Mouse (Mus musculus): ENCODE results near the gene Anks1.
A peak's percentile ranks its signal among the peaks of the same experiment; 100 is the strongest.

Gene Anks1

DNA sequence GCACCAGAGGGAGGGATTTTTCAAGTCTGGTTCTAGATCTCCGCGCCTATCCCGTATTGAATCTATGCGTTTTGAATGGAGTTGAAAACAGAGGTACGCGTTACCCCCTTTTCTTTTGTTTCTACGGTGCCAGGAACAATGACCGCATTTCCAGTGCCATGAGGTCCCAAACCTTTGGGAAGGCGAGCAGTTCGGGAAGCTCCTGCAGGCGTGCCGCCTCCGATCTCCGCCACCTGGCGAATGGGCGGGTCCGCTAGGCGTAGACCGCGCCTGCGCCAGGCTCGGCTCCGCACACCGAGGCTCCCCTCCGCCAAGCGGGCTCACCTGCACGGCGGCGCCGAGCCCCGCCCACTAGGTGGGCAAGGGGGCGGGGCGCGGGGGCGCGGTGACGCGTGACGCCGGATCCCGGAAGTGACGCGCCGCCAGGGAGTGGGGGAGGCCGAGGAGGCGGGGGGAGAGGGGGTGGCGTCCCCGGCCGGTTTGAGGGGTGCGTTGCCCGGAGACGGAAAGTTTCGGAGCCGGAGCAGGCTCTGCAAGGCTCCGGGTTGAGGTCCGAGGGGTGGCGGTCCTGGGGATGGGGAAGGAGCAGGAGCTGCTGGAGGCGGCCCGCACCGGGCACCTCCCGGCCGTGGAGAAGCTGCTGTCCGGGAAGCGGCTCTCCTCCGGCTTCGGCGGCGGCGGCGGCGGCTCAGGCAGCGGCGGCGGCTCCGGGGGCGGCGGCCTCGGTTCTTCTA, at the start of gene Anks1:
Gene Anks1 (plus strand): TSS at position 419 of the 734 bp plus-strand sequence.
- peak; percentile 61 to 64 for DNase-seq (ENCODE audit: low spot score in 2 of 2)

DNA sequence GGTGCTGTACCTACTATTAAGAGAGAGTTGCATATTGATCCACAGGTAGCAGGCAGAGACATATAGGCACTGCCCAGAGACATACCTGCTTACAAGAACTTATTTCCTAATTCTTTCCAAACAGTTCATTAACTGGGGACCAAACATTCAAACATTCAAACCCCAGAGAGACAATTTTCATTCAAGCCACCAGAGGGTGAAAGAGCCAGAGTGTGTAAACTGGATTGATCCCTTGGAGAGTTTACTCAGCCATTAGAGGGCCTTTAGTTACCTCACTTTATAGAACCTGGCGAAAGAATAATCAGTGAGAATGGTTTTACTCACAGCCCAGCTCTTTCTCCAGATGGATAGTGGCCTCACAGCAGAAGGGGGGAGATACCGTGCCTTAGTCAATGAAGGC, 43.6 kb upstream of the Anks1 start:
- no peak for DNase-seq (ENCODE audit: low spot score in 2 of 2)

DNA sequence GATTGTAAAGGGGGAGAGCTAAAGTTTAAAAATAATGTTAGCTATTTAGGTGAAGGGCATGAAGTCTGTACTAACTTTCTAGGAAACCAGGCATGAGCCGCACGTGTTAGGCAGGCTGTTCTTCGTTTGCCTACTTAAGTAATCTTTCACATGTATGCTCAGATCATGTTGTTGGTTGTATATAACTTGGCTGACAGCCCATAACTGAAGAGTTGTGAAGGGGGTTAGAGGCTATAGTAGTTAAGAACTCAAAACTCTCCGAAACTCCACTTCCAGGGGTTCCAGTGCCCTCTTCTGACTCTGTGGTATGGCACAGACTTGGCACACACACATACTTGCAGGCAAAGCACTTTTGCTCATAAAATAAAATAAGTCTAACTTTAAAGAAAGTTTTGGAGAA, 42.4 kb upstream of the Anks1 start:
- no peak for DNase-seq (ENCODE audit: low spot score in 2 of 2)

DNA sequence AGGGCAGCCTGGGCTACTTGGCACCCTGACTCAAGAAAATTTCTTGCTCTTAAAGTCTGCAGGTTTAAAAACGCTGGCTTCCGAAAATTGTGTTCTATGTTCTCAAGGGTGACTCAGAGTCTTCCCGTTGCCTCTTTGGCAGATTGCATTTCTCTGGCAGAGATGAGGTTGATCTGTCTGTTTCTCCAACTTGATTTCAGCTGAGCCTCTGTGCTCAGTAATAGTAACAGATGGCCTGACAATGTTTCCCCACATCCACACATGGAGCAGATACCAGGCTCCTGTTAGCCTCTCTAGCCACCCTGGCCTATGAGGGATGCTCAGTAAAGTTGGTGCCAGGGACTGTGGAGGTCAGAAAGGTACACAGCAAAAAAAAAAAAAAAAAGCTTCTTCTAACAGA, 37.3 kb upstream of the Anks1 start:
- DNase-seq (ENCODE audit: low spot score in 2 of 2) = peak; percentile 17 to 58

DNA sequence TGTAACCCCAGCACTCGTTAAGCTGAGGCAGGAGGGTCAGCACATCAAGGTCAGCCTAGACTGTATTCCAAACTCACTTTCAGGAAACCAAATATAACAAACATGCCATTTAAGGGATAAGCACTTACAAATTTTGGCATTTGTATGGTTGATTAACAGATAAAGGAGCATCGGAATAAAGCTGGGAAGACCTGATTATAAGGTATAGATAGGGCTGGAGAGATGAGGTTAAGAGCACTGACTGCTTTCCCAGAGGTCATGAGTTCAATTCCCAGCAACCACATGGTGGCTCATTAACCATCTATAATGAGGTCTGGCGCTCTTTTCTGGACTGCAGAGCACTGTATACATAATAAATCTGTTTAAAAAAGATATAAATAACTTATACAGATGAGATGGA, 35.5 kb upstream of the Anks1 start:
- DNase-seq (ENCODE audit: low spot score in 2 of 2) = no peak

DNA sequence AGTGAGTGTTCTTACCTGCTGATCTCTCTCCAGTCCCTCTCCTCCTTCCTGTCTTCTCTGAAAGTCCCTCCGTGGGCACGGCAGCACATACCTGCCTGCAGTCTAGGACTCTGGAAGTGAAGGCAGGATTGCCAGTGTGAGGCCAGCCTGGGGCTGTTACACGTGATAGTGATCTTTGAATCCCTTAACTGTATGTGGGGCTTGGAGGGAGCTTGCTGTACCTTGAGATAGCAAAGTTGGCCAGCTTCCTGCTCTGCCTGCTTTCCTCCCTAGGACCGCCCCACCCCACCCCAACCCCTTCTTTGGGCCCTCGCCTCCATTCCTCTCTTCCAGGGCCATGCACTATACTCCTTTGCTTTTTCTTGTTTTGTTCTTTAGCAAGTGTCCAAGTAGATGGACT, 34.6 kb upstream of the Anks1 start:
- no peak for DNase-seq (ENCODE audit: low spot score in 2 of 2)

DNA sequence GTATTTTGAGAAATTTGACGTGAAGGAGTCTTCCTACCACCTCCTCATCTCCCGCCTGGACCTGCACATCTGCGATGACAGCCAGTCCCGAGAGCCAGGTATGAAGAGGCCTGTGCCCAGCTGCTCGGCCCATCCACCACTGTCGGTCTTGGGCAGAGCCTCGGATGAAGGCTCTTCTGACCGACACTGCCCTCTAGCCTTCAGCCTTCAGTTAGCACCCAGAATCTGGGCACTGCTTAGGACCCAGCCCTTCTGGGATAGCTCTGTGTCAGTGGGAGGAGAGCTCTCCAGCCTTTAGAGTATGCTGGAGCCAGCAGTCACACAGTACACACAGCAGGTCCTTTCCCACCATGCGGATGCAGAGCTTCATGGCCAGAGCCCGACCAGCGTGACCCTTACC, 27.6 kb upstream of the Anks1 start:
- no peak for DNase-seq (ENCODE audit: low spot score in 2 of 2)

DNA sequence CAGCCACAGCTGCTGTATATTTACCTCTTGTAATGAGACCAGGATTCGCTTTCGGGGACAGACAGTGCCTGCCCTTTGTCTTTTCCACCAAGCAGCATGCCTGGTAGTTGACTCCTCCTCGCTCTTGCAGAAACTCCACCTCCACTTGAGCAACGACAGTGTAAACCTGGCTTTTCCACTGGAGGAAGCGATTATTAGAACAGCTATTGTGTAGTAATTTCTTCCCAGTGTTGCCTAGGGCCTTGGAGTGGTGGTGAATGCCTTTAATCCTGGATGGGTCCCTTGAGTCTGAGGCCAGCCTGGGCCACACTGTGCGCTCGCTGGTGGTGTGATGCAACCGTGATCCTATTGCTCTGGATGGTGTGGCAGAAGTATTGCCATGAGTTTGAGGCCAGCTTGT, 26.0 kb upstream of the Anks1 start:
- DNase-seq (ENCODE audit: low spot score in 2 of 2) = no peak

DNA sequence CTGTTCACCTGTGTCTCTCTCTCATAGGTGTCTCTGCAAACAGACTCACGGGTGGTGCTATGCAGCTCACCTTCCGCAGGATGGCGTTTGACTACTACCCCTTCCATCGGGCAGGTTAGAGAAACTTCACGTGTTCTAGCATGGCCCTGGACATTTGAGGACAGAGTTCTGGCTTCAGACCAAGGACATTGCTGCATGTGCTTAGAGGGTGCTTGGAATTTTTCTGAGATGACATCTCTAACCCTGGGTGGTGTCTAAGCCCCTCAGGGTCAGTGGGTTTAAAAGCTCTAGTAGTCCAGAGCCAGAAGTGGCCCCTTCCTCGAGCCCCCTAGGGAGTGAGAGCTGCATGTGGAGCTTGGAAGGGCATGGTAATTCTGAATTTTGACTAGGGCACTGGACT, 25.1 kb upstream of the Anks1 start:
- no peak for DNase-seq (ENCODE audit: low spot score in 2 of 2)

DNA sequence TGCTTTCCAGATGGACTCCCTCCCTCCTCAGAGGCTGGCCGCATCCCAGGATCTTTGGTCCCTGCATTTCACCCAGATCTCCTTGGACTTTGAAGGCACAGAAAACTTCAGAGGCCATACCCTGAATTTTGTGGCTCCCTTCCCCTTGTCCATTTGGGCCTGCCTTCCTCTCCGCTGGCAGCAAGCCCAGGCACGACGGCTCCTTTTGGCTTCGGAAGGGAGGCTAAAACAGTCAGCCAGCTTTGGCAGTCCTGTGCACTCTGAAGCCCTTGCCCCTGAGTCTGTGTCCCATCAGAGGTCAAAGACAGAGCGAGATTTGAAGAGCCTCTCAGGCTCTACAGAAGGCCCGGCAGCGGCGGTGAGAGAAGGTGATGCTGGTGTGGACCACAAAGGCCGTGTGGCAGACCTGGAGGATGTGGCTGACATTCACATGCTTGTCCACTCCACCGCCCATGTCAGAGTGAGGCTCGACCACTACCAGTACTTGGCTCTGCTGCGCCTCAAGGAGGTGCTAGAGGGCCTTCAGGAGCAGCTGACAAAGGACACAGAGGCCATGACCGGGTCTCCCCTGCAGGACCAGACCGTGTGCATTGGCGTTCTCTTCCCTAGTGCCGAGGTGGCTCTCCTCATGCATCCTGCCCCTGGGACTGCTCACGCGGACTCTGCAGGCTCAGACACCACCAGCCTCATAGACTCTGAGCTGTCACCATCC, 22.5 kb upstream of the Anks1 start:
- DNase-seq (ENCODE audit: low spot score in 2 of 2) = no peak

DNA sequence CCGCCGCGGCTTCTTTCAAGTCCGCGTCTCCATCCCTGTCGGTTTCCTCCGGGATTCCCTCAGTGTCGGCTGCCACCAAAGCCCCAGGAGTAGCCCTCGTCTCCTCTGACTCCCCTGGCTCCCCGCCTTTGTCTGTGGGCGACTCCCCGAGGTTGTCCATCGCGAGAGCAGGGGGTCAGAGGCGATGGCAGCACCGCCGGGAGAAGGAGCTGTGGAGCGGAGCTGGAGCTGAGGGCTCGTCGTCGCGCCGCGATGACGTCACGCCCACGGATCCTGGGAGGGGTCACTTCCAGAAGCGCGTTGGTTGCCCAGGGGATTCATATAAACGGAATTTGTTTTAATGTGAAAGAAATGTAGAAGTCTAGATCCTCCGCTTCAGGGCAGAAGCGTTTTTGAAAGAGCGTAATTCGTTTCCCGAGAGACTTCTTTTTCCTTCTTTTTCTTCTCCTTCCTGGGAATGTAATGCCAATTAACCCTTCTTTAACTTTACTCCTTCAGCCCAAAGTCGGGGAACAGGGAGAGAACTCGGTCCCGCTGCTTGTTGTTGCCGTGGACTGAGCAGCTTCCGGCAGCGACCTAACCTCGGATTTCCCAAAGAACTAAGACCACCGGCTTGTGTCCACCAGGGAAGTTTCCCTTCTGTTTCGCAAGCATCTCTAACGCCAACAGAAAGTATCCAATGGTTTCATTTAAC, 1.4 kb upstream of the Anks1 start:
- DNase-seq (ENCODE audit: low spot score in 2 of 2) = peak; percentile 90 to 92

DNA sequence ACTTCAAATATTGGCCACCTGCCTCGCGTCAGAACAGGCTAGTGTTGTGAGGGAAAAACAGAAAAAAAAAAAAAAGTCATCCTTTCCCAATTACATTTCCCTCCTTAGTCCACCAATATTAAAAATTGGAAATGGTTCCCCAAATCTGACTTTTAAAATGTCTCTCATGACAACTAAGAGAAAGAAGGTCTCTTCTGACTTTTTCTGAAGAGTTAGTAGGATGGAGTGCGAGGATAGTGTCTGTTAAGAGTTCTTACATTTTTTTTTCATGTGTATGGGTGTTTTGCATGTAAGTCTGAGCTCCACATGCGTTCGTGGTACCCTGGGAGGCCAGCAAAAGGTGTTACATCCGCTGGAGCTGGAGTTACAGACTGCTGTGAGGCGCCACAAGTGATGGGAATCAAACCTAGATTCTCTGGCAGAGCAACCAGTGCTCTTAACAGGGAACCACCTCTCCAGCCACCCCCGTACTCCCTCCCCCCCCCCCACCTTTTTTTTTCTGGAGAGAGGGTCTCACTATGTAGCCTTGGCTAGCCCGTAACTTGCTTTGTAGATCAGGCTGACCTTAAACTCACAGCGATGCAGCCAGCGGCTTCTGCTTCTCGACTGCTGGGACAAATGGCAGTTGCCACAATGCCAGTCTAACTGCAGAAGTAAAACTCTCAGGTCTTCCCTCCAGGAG, 759 bp upstream of the Anks1 start:
- DNase-seq (ENCODE audit: low spot score in 2 of 2) = peak in 1 of 2 experiments; percentile 35

DNA sequence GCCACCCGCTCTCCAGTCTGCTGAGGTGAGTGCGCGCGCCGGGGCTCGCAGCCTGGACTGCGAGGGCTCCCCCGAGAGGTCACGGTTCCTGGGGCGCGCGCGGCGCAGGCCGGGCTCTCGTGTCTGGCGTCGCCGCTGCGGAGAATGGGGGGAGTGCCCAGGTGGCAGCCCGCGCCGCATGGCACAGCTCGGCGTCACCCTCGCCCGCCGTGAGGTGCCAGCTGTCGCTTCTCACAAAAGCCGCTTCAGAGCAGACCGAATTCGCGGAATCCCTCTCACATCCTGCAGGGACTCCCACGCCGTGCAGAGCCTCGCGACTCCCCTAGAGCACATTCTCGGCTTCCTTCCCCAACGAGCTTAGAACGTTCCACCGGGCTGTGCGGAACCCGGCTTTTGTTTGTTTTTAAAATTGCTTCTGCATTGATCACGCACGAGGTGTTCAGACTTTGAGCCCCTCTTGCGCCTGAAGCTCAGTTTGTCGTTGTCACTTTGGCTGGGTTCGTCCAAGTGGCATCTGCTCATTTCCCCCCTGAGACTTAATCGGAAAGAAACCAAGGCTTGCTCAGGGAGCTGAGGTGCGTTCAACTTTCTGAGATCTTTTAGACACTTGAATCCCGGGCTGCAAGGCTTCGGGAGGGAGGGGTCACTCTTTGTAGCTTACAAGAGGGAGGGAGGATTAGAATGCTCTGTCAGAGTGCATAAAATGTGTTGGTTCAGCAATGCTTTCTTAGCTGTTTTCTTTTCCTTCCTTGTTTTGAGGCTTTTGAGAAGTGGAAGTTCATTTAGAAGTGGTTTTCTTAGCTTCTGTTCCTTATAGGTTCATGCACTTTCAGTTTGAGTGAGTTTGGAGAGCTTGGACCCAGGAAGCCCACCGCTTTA, 755 bp downstream of the Anks1 start, which contains the start of gene Taf11:
Gene Taf11 (minus strand): TSS at position 223 of the 879 bp plus-strand sequence.
- peak; percentile 78 to 80 for DNase-seq (ENCODE audit: low spot score in 2 of 2)

DNA sequence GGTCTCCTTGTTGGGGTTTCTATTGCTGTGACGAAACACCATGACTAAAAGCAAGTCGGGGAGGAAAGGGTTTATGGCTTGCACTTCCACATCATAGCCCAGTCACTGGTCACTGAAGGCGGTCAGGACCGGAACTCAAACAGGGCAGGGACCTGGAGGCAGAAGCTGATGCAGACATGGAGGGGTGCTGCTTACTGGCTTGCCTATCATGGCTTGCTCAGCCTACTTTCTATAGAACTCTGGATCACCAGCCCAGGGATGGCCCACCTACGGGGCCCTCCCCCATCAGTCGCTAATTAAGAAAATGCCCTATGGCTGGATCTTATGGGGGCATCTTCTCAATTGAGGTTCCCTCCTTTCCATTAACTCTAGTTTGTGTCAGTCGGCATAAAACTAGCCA, 2.3 kb downstream of the Anks1 start:
- DNase-seq (ENCODE audit: low spot score in 2 of 2) = no peak

DNA sequence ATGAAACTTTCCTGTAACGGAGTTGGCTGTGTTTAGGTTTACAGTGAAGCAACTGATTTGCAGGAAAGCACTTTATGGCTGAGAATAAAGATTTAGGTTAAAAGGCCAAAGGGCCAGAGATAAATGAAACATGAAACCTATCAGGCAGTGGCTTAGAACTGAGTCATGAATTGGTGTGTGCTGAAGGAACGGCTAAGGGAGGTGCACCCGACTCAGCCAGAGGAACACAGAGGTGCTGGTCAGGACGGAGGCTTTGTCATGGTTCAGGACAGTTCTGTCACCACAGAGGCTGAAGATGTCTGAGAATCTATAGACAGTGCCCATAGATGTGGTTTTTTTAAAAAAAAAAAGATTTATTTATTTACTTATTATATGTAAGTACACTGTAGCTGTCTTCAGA, 5.6 kb downstream of the Anks1 start:
- no peak for DNase-seq (ENCODE audit: low spot score in 2 of 2)

DNA sequence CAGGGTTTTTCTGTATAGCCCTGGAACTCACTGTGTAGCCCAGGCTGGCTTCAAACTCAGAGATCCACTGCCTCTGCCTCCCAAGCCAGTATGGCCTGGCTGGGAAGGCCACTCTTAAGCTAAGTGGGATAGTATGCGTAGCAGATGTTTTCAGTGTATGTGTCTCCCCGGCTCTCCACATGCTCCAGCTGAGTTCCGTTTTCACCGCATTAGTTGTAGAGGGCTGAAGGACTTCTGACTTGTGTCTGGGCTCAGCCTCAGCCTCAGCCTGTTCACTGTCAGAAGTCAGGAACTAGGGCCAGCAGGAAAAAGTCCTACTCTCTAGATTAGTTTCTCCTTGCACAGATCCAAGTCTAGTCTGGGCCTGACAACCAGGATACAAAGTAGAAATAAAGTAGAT, 7.3 kb downstream of the Anks1 start:
- DNase-seq (ENCODE audit: low spot score in 2 of 2) = no peak

DNA sequence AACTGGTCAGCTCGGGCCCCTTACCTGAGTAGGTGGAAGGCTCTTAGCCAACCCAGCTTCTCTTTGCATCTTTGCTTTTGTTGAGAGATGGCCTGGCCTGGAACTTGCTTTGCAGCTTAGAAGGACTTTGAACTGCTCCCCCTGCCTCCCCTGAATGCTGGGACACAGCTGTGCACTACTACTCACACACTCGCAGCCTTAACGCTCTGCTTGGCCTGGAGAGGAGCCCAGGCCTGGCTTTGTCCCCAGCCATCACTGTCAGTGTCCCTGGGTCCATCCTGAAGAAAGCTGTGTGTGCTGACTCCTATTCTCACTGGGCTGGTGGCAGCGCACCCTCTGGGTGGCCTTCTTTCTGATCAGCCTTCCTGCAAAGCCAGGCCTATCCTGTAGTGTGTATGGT, 11.6 kb downstream of the Anks1 start:
- DNase-seq (ENCODE audit: low spot score in 2 of 2) = no peak

DNA sequence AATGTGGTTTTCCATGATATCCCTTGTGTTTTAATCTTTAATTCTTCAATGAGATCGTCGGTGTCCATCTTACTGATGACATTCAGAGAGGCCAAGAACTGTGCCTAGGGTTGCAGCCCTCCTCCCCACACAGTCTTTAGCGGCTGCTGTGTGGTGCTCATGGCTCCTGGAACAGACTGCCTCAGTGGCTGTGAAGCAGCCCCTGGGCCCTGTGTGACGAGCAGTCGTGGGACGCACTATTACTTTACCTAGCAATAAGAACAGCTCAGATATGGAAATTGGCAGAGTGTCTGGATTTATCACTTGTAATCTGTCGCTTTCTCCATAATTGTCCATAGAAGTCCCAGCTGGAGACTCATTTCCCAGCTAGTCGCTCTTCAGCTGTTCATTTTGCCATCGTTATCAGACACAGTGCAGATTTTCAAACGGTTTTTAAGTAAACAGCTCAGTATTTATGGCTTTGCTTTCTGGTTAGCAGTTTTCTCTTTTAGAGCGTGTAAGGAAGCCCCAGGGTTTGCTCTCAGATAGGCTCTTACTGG, 13.1 kb downstream of the Anks1 start:
- DNase-seq (ENCODE audit: low spot score in 2 of 2) = no peak

DNA sequence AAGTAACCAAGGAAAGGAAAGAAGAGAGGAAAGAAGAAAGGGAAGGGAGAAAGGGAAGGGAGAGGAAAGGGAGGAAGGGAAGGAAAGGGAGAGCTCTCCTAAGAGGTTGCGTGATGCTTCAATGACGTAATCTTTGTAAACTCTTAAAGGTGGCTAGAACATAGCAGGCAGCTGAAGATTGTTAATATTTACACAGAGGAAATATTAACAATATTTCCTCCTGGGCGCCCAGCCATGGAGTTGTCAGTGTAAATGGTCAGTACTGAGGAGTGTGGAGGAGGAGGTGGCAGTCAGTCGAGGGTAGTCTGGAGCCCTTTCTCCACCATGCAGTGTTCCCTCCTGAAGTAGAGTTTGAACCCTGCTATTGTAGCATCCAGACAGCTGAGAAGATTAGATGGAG, 15.9 kb downstream of the Anks1 start:
- DNase-seq (ENCODE audit: low spot score in 2 of 2) = no peak

DNA sequence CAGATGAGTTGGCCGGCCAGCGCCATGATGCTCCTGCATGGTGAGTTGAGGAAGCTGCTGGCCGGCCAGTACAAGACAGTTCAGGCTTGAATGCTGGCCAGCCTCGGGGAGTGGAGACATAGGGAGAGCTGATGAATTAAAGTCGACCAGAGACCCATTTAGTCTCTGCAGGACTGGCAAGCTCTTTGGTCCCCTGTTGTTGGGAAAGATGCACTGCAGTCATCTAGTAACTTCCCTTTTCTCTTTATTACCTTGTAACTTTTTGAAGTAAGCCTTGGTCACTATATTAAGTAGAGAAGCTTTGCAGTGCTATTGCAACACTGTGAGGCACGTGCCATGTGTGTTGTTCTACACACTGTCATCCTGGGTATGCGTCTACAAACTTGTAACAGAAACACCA, 16.4 kb downstream of the Anks1 start:
- DNase-seq (ENCODE audit: low spot score in 2 of 2) = no peak

DNA sequence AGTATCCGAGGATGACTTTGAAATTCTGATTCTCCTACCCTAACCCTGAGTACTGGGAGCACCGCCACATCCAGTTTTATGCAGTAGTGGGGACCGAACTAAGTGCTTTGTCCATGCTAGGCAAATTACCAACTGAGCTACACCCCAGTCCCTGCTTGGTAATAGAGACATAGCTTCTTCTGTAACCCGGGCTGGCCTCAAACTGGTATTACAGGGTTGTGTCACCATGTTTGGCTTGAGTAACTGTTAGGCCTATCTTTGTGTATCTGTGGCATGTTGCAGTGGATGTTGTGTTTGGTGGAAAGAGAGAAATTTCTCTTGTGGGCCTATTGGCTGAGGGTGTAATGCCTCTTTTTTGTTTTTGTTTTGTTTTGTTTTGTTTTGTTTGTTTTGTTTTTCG, 21.2 kb downstream of the Anks1 start:
- no peak for DNase-seq (ENCODE audit: low spot score in 2 of 2)
